Mouse (Mus musculus) lung, embryonic 14.5 days (tissue): ENCODE measurements around the gene Wnt9b. TPM values are rescaled to one million over a fixed set of nuclear protein-coding genes. Genes with fewer than 3 reads are reported as not detected.
A peak's percentile ranks its signal among the peaks of the same experiment; 100 is the strongest.

Source experiments
- ATAC-seq: fragments of 200-750 bp; cut with Nextera tagmentation; 2 replicates; pipeline ENCODE4 v1.8.0; 2017; ENCODE audit warnings: mild to moderate bottlenecking, moderate TSS enrichment, moderate library complexity; ENCODE audit not compliant: insufficient read depth
- DNase-seq: peaks from one replicate; pipeline ENCODE4 v3.0.0-alpha.2; 2015
- H3K27ac ChIP-seq: fragments of 300-500 bp; sonication (generic); 2 replicates; pipeline ENCODE4 v1.5.1; 2014; ENCODE audit warnings: low read depth, mild to moderate bottlenecking, moderate library complexity
- H3K27me3 ChIP-seq: fragments of 300-500 bp; sonication (generic); 2 replicates; pipeline ENCODE4 v1.6.1; 2014; ENCODE audit warnings: low read length, control low read depth; ENCODE audit not compliant: insufficient read depth
- H3K36me3 ChIP-seq: fragments of 300-500 bp; sonication (generic); 2 replicates; pipeline ENCODE4 v1.6.1; 2014; ENCODE audit warnings: control low read depth; ENCODE audit not compliant: insufficient read depth
- H3K4me1 ChIP-seq: fragments of 300-500 bp; sonication (generic); 2 replicates; pipeline ENCODE4 v1.6.1; 2014; ENCODE audit warnings: antibody characterized with exemption, control low read depth; ENCODE audit not compliant: insufficient read depth
- H3K4me2 ChIP-seq: fragments of 300-500 bp; sonication (generic); 2 replicates; pipeline ENCODE4 v1.6.1; 2014; ENCODE audit warnings: mild to moderate bottlenecking
- H3K4me3 ChIP-seq: fragments of 300-500 bp; sonication (generic); 2 replicates; pipeline ENCODE4 v1.5.1; 2014; ENCODE audit warnings: low read depth, low read length
- H3K9ac ChIP-seq: fragments of 300-500 bp; sonication (generic); 2 replicates; pipeline ENCODE4 v1.6.1; 2014
- H3K9me3 ChIP-seq: fragments of 300-500 bp; sonication (generic); 2 replicates; pipeline ENCODE4 v1.6.1; 2016; ENCODE audit warnings: low read depth, low read length, control low read depth
- CTCF ChIP-seq: IDR thresholded peaks from 2 replicates; pipeline ENCODE4 v1.5.1; 2016; ENCODE audit warnings: antibody characterized with exemption, low read depth
- WGBS: fragments of 180-500 bp; shearing (Covaris S2); extraction: QIAGEN DNeasy Blood & Tissue Kit; methylation state at CpG from one replicate; pipeline ENCODE4 v1.1.7; 2014; 5-methylcytosine and 5-hydroxymethylcytosine counted together
- polyA plus RNA-seq: library from polyadenylated mRNA; unstranded; fragments of >200 nt; fragmentation: Nextera tagmentation; extraction: Ambion mirVana; gene quantifications from 2 replicates; pipeline ENCODE4 v1.2.1, GENCODE M21; 2014

Wnt9b gene
- polyA plus RNA-seq, 1 experiment from 2014 or later, result not detected

DNA sequence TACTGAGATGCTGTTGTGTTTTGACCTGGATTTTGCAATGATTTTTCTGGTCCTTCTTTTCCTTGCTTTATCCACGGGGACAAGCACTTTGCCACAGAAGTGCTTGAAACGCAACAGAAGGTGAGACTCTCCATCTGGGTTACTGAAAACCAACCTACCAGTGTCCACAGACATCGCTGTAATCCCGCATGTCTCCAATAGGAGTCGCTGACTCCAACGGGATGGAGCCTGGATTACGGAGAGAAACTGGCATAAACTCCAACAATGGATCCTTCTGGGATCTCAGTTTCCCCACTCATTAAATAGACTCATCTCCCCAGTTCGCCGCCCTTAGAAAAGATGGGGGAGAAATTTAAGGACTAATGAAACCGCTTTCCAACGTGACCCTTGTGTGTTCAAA is 8.4 kb upstream of the Wnt9b start:
- H3K4me1 ChIP-seq, result no peaks in the 10 kb centered on the region
- ATAC-seq (no peak), DNase-seq (no peak)
- H3K4me2 ChIP-seq, result no peak overlapping the region
- H3K27me3 ChIP-seq, result no peaks in the 10 kb centered on the region
- no peaks in the 10 kb centered on the region for H3K36me3 ChIP-seq
- no peak overlapping the region for H3K4me3 ChIP-seq
- no peak overlapping the region for H3K27ac ChIP-seq
- peak; percentile 56 for TF ChIP-seq CTCF
- 41% methylated on average over 11 of the region's 11 CpGs for WGBS
- no peak overlapping the region for H3K9ac ChIP-seq
- H3K9me3 ChIP-seq, result no peaks in the 10 kb centered on the region

DNA sequence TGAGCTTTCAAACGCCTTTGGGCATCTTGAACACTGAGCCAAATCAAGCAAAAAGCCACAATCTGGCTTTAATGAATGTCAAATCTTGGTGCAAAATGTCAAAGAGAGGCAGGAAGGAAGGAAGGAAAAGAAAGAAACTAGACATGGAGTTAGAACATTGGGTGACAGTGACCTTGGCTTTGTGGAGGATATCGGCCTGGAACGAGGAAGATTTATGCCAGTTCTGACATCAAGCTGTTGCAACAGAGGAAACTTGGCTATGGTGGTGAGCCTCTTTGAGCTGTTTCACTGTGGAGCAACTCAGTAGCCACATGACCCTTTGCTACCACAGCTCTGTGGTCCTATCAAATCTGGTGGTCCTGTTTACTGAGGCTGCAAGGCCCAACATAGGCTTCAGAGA is 991 bp upstream of the Wnt9b start:
- H3K4me1 ChIP-seq, result 0 out of 2 replicates have a peak, but pooled peaks cover 6% of the 10 kb centered on the region
- no peaks in the 10 kb centered on the region for H3K9me3 ChIP-seq
- no peak for ATAC-seq
- no peak for DNase-seq
- H3K4me2 ChIP-seq, result no peak overlapping the region
- no peak overlapping the region for H3K27ac ChIP-seq
- TF ChIP-seq CTCF, result no peak
- 47% methylated on average over 3 of the region's 3 CpGs for WGBS
- H3K27me3 ChIP-seq, result peaks cover 60% of the 10 kb centered on the region
- no peak overlapping the region for H3K4me3 ChIP-seq
- H3K36me3 ChIP-seq, result no peaks in the 10 kb centered on the region
- no peak overlapping the region for H3K9ac ChIP-seq

DNA sequence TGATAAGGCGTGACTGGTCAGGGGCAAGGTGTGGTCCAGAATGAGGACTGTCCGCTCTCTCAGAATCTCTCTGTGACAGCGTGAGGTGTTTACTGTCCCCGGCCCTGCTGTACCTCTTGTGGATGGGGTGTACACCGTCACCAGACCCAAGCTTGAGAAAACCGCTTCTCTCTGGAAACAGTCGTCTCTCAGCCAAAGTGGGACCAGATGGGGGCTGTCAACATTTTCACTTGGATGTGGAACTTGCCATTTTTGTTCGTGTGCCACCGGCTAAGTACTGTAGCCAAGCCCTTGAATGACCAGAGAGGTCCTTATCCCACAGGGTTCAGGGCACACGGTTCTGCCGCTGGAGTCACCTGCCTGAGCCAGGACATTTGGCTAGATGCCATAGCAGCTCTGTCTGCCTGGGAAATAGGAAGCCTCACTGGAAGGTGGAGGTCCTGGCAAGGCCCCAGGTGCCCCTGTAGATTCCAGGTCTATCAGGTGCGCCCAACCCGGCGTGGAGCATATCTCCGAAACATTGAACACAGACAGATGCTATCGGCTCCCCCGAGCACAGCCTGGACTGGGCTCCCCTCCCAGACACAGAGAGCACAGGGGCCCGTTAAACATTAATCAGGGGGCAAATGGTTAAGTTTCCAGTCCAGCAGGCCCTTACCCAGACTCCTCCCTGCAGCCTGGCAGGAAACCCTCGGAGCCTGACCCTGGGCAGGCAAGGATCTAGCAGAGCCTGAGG is 14.4 kb downstream of the Wnt9b start:
- no peaks in the 10 kb centered on the region for H3K27me3 ChIP-seq
- H3K4me1 ChIP-seq, result 0 out of 2 replicates have a peak, but pooled peaks cover 6% of the 10 kb centered on the region
- no peak for TF ChIP-seq CTCF
- WGBS, result 51% methylated on average over 19 of the region's 19 CpGs
- no peak overlapping the region for H3K27ac ChIP-seq
- H3K4me3 ChIP-seq, result no peak overlapping the region
- no peak overlapping the region for H3K9ac ChIP-seq
- no peaks in the 10 kb centered on the region for H3K9me3 ChIP-seq
- DNase-seq (no peak), ATAC-seq (no peak)
- H3K36me3 ChIP-seq, result no peaks in the 10 kb centered on the region
- H3K4me2 ChIP-seq, result no peak overlapping the region

DNA sequence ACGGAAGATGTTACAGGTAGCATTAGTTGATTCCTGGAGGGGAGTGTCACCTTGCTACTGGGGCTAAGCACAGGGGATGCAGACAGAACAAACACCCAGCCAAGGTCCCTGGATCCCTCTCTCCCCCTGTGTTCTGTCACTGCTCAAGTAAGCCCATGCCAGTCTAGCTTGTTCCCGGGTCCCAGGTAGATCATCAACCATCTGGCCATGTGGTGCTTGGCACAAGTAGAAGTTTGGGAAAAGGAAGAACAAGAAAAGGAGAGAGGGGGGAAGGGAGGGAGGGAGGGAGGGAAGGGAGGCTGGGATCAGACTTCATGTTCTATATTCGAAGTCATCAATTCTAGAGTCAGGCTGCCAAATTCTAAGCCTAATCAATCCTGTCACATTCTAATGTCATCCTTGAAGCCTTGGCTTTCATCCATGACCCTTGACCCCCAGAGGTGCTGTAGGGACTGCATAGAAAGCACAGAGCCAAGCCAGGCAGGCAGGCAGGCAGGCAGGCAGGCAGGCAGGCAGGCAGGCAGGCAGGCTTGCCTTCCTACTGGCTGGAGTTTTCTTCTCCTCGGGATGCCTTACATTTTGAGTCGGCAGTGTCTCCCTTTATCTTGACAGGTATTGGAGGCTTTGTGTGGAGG is 15.1 kb downstream of the Wnt9b start:
- ATAC-seq (no peak), DNase-seq (no peak)
- no peak for TF ChIP-seq CTCF
- Histone ChIP-seq H3K4me3 (no peak overlapping the region), H3K27ac (no peak overlapping the region), H3K4me1 (0 out of 2 replicates have a peak, but pooled peaks cover 6% of the 10 kb centered on the region), H3K27me3 (no peaks in the 10 kb centered on the region), H3K36me3 (no peaks in the 10 kb centered on the region), H3K9ac (no peak overlapping the region), H3K4me2 (no peak overlapping the region), H3K9me3 (no peaks in the 10 kb centered on the region)
- 46% methylated on average over 5 of the region's 5 CpGs for WGBS

DNA sequence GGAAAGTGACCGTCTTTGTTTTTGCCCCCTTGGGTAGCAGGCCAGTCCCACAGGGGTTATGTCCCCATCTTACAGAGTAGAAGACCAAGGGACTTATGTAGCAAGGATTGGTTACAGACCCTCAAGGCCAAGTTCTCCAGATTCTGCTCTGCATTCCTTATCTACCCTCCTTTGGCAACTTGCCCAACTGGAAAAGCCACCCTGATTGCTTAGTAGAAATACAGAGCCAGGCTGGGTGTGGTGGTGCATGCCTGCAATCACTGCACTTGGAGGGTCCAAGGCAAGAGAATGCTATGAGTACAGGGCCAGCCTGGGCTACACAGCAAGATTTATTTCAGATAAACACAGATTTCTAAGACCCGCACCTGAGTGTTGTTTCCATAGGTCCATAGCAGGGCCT is 15.7 kb downstream of the Wnt9b start:
- Histone ChIP-seq H3K36me3 (no peaks in the 10 kb centered on the region), H3K27me3 (no peaks in the 10 kb centered on the region)
- 73% methylated on average over 2 of the region's 2 CpGs for WGBS

DNA sequence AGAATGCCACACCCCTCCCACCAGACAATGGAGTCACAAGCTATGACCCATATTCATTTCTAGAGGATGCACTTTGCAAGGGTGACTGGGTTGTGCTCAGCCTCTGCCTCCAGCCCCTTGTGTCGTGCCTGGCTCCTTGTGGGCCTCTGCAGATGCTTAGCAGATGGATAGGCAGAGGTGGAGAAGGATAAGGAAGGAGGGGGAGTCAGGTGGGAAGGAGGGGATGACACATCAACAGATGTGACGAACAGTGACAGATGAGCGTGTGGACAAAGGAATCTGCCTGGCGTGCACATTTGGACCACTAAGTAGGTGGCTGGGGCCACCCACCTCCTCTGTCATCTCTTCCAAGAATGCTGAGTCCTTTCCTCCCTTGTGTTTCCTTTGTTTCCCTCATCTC is 16.6 kb downstream of the Wnt9b start:
- H3K9me3 ChIP-seq, result no peaks in the 10 kb centered on the region
- no peak overlapping the region for H3K4me3 ChIP-seq
- 51% methylated on average over 4 of the region's 4 CpGs for WGBS
- H3K9ac ChIP-seq, result no peak overlapping the region
- no peak overlapping the region for H3K27ac ChIP-seq
- no peaks in the 10 kb centered on the region for H3K27me3 ChIP-seq
- H3K36me3 ChIP-seq, result no peaks in the 10 kb centered on the region
- no peak for TF ChIP-seq CTCF
- no peak overlapping the region for H3K4me2 ChIP-seq
- no peak for ATAC-seq
- H3K4me1 ChIP-seq, result 0 out of 2 replicates have a peak, but pooled peaks cover 6% of the 10 kb centered on the region
- no peak for DNase-seq

More for the DNA sequence above, 15.7 kb downstream of the Wnt9b start:
- ATAC-seq (peak; percentile 51; the same call in 1 of the 2 replicates), DNase-seq (peak; percentile 78)
- Histone ChIP-seq H3K27ac (no peak overlapping the region), H3K4me3 (no peak overlapping the region), H3K4me2 (no peak overlapping the region), H3K4me1 (0 out of 2 replicates have a peak, but pooled peaks cover 6% of the 10 kb centered on the region), H3K9ac (no peak overlapping the region), H3K9me3 (no peaks in the 10 kb centered on the region)
- TF ChIP-seq CTCF, result no peak

DNA sequence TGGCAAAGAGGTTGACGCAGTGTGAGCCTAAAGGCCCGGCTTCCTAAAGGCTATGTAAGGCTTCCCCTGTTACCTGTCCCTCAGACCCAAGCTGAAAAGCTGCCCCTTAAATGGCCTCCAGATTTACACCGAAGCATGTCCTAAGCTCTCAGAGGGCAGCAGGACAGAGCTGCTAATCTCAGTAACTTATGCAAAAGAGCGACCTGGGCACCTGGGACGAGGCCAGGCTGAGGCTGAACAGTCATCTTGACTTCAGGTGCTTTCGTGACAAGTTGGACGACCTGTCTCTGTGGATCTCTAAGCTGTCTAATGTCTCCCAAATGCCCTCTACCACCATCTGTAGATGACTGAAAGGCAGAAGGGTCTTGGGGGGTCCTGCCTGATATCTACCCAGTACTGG is 17.3 kb downstream of the Wnt9b start:
- ATAC-seq, result no peak
- no peak overlapping the region for H3K4me2 ChIP-seq
- H3K27ac ChIP-seq, result no peak overlapping the region
- H3K4me1 ChIP-seq, result 0 out of 2 replicates have a peak, but pooled peaks cover 6% of the 10 kb centered on the region
- no peak for TF ChIP-seq CTCF
- no peak for DNase-seq
- H3K4me3 ChIP-seq, result no peak overlapping the region
- WGBS, result 82% methylated on average over 7 of the region's 7 CpGs
- H3K9ac ChIP-seq, result no peak overlapping the region
- H3K36me3 ChIP-seq, result no peaks in the 10 kb centered on the region
- H3K9me3 ChIP-seq, result no peaks in the 10 kb centered on the region
- no peaks in the 10 kb centered on the region for H3K27me3 ChIP-seq
